Mouse (Mus musculus): ENCODE results near the gene Gp2. TPM values are rescaled to one million over a fixed set of nuclear protein-coding genes. Genes with fewer than 3 reads are reported as not detected.

Gene Gp2
- 1.8 TPM for polyA plus RNA-seq (2014; fragmentation: Illumina TruSeq; extraction: RNeasy Lipid Tissue Mini Kit (QIAGEN cat#74804); ENCODE audit: low read depth, low replicate concordance)

DNA sequence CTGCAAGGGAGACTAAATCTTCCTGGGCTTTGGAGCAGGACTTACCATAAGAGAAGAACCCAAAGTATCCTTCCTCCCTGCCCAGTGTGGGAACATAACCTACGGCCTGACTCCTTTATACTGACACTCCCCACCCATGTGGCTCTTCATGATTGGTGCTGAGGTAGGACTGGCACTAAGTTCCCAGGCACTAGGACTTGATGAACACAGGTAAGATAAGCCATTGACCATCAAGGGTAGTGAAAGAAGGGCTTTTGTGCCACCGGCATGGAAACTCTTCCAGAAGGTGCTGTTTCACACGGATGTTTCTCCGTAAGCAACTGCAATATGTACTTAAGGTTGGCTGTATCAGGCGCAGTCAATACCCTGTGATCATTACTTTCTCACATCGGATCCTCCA is at the start of gene Gp2:
Gene Gp2 (minus strand): TSS at position 101 of the 400 bp plus-strand sequence.

DNA sequence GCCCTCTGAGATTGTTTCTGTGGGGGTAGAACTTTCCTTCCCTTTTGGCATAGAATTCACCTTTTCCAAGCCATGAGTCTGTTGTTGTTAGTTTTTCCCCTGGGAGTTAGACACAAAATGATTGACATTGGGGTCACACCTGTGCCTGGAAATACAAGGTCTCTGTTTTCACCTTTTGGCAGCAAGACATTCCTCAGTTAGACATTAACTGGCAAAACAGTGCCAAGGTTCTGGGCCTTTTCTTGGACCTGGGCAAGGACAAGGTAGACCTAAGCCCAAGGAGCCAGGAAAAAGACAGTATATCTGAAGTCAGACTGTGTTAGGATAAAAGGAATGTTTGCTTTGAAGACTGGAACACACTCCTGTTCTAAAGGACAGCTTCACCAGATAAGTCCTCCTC is 20.2 kb upstream of the Gp2 start, which contains the start of gene Umod:
Gene Umod (minus strand): TSS at position 27 of the 400 bp plus-strand sequence.

Other genes starting within 250 kb of the Gp2 start
- gene Umod, start 20.0 kb upstream of the Gp2 start, polyA plus RNA-seq (2014; fragmentation: Illumina TruSeq; extraction: RNeasy Lipid Tissue Mini Kit (QIAGEN cat#74804); ENCODE audit: low read depth, low replicate concordance) = not detected
- gene Acsm5, start 60.2 kb upstream of the Gp2 start, polyA plus RNA-seq (2014; fragmentation: Illumina TruSeq; extraction: RNeasy Lipid Tissue Mini Kit (QIAGEN cat#74804); ENCODE audit: low read depth, low replicate concordance) = not detected
- not detected for gene Pdilt, start 64.2 kb upstream of the Gp2 start, polyA plus RNA-seq (2014; fragmentation: Illumina TruSeq; extraction: RNeasy Lipid Tissue Mini Kit (QIAGEN cat#74804); ENCODE audit: low read depth, low replicate concordance)
- not detected for gene Acsm2, start 95.1 kb upstream of the Gp2 start, polyA plus RNA-seq (2014; fragmentation: Illumina TruSeq; extraction: RNeasy Lipid Tissue Mini Kit (QIAGEN cat#74804); ENCODE audit: low read depth, low replicate concordance)
- not detected for gene Acsm1, start 147.7 kb upstream of the Gp2 start, polyA plus RNA-seq (2014; fragmentation: Illumina TruSeq; extraction: RNeasy Lipid Tissue Mini Kit (QIAGEN cat#74804); ENCODE audit: low read depth, low replicate concordance)
- not detected for gene Acsm4, start 230.7 kb upstream of the Gp2 start, polyA plus RNA-seq (2014; fragmentation: Illumina TruSeq; extraction: RNeasy Lipid Tissue Mini Kit (QIAGEN cat#74804); ENCODE audit: low read depth, low replicate concordance)